Mouse (Mus musculus): ENCODE measurements around the gene Dennd1a.

GRCm38 (mm10) chr2:37985690-37986222, 301.4 kb downstream of the Dennd1a start:
- no peak for TF ChIP-seq POLR2A (IDR thresholded peaks at IDR 0.05; ENCODE audit: extremely low read depth, insufficient read depth, low read length)
- TF ChIP-seq CTCF (IDR thresholded peaks at IDR 0.05; ENCODE audit: extremely low read depth, insufficient read depth, low read length), result no peak
